Mouse (Mus musculus): ENCODE results near the gene Gm16867.
"Not testable (repeated sequence)": the region's sequence is repeated elsewhere in the genome, so short reads cannot be mapped to it uniquely, and the experiment has no call there.

The Gm16867 gene

GRCm38 (mm10) chr14:69464465-69464864 is 38.7 kb downstream of the Gm16867 start:
- not testable (repeated sequence) for DNase-seq

- DNase-seq, result not testable (repeated sequence)
Measured at GRCm38 (mm10) chr14:69457691-69458090, 45.5 kb downstream of the Gm16867 start.

- not testable (repeated sequence) for DNase-seq
Measured at GRCm38 (mm10) chr14:69454640-69455039, 48.5 kb downstream of the Gm16867 start.

- DNase-seq, result not testable (repeated sequence)
Measured at GRCm38 (mm10) chr14:69448845-69449244, 54.3 kb downstream of the Gm16867 start.

GRCm38 (mm10) chr14:69447006-69447405 is 56.2 kb downstream of the Gm16867 start:
- not testable (repeated sequence) for DNase-seq

GRCm38 (mm10) chr14:69443092-69443692 is 60.0 kb downstream of the Gm16867 start:
- not testable (repeated sequence) for DNase-seq

- not testable (repeated sequence) for DNase-seq
Measured at GRCm38 (mm10) chr14:69440955-69441354, 62.2 kb downstream of the Gm16867 start.

- DNase-seq, result not testable (repeated sequence)
Measured at GRCm38 (mm10) chr14:69438678-69439214, 64.4 kb downstream of the Gm16867 start.

- DNase-seq, result not testable (repeated sequence)
Measured at GRCm38 (mm10) chr14:69421003-69421402, 82.2 kb downstream of the Gm16867 start.

- DNase-seq, result not testable (repeated sequence)
Measured at GRCm38 (mm10) chr14:69417545-69417944, 85.6 kb downstream of the Gm16867 start.

All from lung, postnatal 4 days (tissue).